Mouse (Mus musculus) gastrocnemius, adult 2 months (tissue): ENCODE data around the gene Guca1a. TPM values are rescaled to one million over a fixed set of nuclear protein-coding genes. Genes with fewer than 3 reads are reported as not detected.

Source experiments
- DNase-seq: peaks from one replicate; pipeline ENCODE4 v3.0.0; 2022
- H3K27ac ChIP-seq: fragments of 200-600 bp; 2 replicates; pipeline ENCODE4 v1.8.1; 2022; ENCODE audit warnings: mild to moderate bottlenecking
- H3K4me3 ChIP-seq: fragments of 200-600 bp; 2 replicates; pipeline ENCODE4 v1.8.1; 2022; ENCODE audit warnings: mild to moderate bottlenecking, moderate library complexity
- CTCF ChIP-seq: fragments of 200-600 bp; IDR thresholded peaks from 2 replicates; pipeline ENCODE4 v1.8.1; 2022; ENCODE audit warnings: antibody characterized with exemption, mild to moderate bottlenecking, moderate library complexity
- intact Hi-C: fragments of 180-260 bp; cut with DNase I; formaldehyde crosslinking; loops from one replicate; pipeline ENCODE4 v1.15.1; 2025
- long read RNA-seq, 2 experiments: library from polyadenylated mRNA; stranded (forward); transcript quantifications; one replicate each; pipeline ENCODE4 v2.0.0; 2021
- total RNA-seq, 2 experiments: library from RNA; stranded (reverse); gene quantifications; 2 replicates each; pipeline ENCODE4 v1.2.3; 2021

Gene Guca1a
- total RNA-seq: not detected
- long read RNA-seq, experiment 1: 0 reads
- long read RNA-seq, experiment 2: 0 reads

GRCm38 (mm10) chr17:47400451-47400850 is at the start of gene Guca1a:
TSS of gene Guca1a (minus strand) at chr17:47400584.
- TF ChIP-seq CTCF: no peak
- H3K4me3 ChIP-seq: no peak within 1 kb of the TSS
- intact Hi-C loops: no loop called here
- no peak for DNase-seq
- H3K27ac ChIP-seq: no peak within 1 kb of the TSS

DNA sequence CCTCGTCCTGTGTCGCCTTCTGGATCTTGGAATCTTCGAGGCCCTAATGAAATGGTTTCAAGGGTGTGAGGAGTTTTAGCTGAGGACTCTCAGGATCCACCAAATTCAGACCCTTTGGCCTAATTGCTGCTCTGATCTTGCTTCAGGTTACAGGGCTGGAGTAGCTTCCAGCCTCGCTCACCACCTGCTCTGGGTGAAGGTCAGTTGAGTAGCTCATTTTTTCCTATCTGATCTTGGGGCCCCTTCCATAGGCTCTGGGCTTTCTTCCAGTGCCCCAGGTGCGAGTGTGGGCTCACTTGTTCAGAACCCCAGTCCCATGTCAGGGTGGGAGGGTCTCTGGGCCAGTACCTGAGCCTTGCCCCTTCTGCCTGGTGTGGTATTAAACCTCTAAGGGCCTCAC is 49.0 kb upstream of the Guca1a start:
- DNase-seq: no peak
- H3K4me3 ChIP-seq: no peak overlapping the region
- no peak overlapping the region for H3K27ac ChIP-seq
- intact Hi-C loops: no loop called here
- TF ChIP-seq CTCF: no peak

DNA sequence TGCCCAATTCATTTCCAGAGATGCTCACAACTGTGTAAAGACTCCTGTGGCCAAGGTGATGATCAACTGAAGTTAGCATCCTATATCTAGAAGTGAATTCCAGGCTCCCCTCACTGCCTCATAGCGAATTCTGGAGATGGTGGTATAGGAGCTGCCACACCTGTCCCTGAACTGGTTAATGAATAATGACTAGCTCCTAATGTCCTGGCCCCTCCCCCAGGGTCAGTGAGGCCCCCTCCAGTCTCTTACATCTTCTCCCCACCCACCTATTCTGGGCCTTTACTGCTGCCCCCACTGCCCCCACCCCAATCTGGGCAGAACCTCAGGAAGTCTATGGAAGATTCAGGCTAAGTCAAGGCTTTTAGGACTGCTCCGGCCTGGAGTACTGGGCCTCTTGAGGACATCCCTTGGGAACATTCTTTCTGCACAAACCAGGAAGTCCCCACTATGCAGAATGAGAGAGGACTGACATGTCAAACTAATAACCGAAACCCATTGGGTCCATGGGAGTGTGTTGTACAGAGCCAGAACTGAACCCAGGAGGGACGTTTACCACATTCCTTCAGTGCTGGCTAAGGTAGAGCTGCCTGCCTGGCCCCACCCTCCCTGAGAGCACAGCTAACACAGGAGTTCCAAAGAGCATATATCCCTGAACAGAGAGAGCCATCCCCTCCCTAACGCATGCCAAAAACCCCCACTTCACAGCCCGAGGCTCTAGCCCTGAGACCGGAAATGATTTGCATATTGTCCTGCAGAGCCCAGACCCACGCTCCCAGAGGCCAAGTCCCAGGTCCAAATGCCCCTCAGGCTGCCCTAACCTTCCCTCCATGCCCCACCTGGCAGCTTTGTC is 48.4 kb upstream of the Guca1a start:
- intact Hi-C loops: no loop called here
- no peak for DNase-seq
- no peak for TF ChIP-seq CTCF
- Histone ChIP-seq H3K27ac (no peak overlapping the region), H3K4me3 (no peak overlapping the region)

- TF ChIP-seq CTCF: no peak
- DNase-seq: no peak
- intact Hi-C loops: no loop called here
- Histone ChIP-seq H3K4me3 (no peak overlapping the region), H3K27ac (no peak overlapping the region)
These were observed 46.2 kb upstream of the Guca1a start for GRCm38 (mm10) chr17:47446561-47446960.

- Histone ChIP-seq H3K4me3 (no peak overlapping the region), H3K27ac (no peak overlapping the region)
- intact Hi-C loops: no loop called here
- no peak for TF ChIP-seq CTCF
- no peak for DNase-seq
These were observed 45.6 kb upstream of the Guca1a start for GRCm38 (mm10) chr17:47446025-47446424.

DNA sequence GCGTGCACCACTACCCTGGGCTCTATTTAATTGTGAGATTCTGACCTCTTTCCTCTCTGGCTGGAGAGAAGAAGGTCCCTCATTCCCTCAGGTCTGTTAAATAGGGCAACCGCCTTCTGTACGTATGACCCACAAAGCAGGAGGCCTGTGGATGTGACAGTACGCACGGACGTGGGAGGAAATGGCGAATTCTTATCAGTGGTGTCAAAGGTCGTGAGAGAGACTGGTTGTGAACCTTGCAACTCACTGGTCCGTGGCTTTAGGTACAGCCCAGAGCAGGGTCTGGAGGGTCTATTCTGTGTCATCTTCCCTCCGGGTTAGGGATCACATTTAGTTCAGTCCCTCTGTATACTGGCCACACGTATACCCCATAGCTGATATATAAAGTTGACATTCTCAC is 45.1 kb upstream of the Guca1a start:
- Histone ChIP-seq H3K27ac (no peak overlapping the region), H3K4me3 (no peak overlapping the region)
- no peak for TF ChIP-seq CTCF
- DNase-seq: no peak
- intact Hi-C loops: no loop called here

DNA sequence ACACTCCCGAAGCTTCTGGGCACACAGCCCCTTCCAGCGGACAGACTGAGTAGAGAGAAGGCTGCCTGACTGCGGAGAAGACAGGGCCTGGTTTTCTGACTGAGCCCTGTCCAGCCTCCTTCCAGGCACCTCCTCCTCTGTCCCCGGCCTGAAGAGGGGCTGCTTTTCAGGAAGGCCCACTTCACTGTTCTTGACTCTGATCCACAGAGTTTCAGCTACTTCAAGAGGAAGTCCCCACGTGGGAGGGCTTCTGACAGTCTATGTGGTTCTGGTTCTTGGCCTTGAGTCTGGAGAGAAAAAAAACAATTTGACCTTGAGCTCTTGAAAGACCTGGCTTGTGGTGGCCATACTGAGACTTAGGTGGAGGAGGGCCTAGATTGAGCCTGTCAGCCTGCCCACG is 43.7 kb upstream of the Guca1a start:
- no peak for TF ChIP-seq CTCF
- no peak overlapping the region for H3K4me3 ChIP-seq
- intact Hi-C loops: no loop called here
- DNase-seq: no peak
- no peak overlapping the region for H3K27ac ChIP-seq

DNA sequence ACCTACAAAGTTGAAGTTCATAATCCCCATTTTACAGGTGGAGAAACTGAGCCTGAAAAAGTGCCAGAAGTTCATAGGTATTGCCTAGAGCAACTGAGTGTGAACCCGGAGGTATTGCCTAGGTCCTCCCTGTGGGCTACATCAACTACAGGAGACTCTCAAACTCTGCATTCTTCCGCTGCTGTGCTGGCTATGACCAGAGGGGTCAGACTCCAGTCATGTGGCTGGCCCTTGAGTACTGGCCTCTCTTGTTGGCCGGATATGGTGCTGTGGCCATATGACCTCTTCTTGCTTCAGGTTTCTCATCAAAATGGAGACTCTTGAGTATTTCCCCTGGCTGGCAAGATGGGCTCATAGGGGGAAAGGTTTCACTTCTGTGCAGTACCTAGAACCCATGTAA is 41.9 kb upstream of the Guca1a start:
- intact Hi-C loops: no loop called here

GRCm38 (mm10) chr17:47441296-47442051 is 41.1 kb upstream of the Guca1a start:
- H3K27ac ChIP-seq: no peak overlapping the region
- intact Hi-C loops: no loop called here
- no peak overlapping the region for H3K4me3 ChIP-seq
- TF ChIP-seq CTCF: no peak
- DNase-seq: no peak

More for the DNA sequence above, 41.9 kb upstream of the Guca1a start:
- no peak for DNase-seq
- no peak overlapping the region for H3K4me3 ChIP-seq
- H3K27ac ChIP-seq: no peak overlapping the region
- no peak for TF ChIP-seq CTCF

DNA sequence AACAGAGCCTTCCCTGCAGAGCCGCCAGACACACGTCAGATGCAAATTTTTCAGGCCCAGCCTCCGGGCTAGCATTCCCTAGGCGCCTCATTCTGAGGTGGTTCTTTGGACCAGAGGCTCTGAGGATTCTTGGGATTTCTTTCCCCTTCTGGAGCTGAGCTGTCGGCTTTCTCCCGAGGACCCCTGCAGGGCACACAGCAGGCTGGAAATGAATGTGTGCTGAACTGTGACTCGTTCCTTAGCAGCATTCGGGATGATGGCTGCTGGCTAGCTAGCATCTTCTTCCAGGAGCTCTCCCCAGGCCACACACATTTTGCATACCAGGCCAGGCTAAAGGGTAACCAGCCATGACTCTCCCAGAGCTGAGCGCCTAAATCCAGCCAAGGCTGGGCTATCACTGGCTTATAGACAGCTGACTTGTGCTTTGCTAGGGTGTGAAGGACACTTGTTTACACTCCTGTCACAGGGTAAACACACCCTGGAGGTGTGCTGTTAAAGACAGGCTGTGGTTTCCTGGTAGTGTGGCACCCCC is 40.0 kb upstream of the Guca1a start:
- no peak for TF ChIP-seq CTCF
- intact Hi-C loops: no loop called here
- Histone ChIP-seq H3K4me3 (no peak overlapping the region), H3K27ac (no peak overlapping the region)
- no peak for DNase-seq

- DNase-seq: no peak
- Histone ChIP-seq H3K27ac (no peak overlapping the region), H3K4me3 (no peak overlapping the region)
- intact Hi-C loops: no loop called here
- TF ChIP-seq CTCF: no peak
These were observed 39.1 kb upstream of the Guca1a start for GRCm38 (mm10) chr17:47439396-47440028.

DNA sequence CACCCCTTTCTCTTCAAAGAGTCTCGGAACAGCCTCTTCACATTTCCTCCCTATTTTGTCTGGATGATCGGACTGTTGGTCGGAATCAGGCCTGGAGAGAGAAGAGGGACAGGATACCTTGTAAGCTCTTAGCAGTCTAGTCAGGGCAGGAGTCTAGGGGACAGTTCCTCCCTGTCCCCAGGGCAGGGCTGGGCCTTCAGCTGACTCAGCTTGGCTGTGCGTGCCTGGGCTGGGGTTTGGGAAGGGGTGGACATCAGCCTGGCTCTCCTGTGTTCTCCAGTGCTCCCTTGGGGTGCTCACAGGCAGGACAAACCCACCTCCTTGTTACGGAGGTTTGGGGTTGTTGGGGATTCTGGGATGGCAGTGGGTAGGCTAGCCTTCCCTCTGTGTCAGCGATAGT is 38.2 kb upstream of the Guca1a start:
- Histone ChIP-seq H3K27ac (no peak overlapping the region), H3K4me3 (no peak overlapping the region)
- intact Hi-C loops: no loop called here
- TF ChIP-seq CTCF: no peak
- no peak for DNase-seq
